26 mouse cellular contexts compared by ENCODE assay signal in genomic region chr2:118851756-118852155, GRCm38 (mm10). TPM values are rescaled to one million over a fixed set of nuclear protein-coding genes. Genes with fewer than 3 reads are reported as not detected.
DNase-seq lines count a peak whose midpoint lies in the region; ATAC-seq lines count a peak whose summit lies in the region.
"Had no signal": no experiment of that assay in that cellular context is flagged by ENCODE, and none has a peak within 500 bp of the region (broad histone marks: within the 10 kb centered on the region; RNA-seq: fewer than 3 reads in every experiment).

No protein-coding gene starts in this region.

- no peaks in the 10 kb centered on the region for H3K36me3 ChIP-seq in hindbrain, embryonic 10.5 days
- H3K36me3 ChIP-seq in hindbrain, embryonic 11.5 days (ENCODE audit: control insufficient read depth, insufficient read depth, low read length): no peaks in the 10 kb centered on the region
- H3K36me3 ChIP-seq: embryonic facial prominence, embryonic 12.5 days; embryonic facial prominence, embryonic 15.5 days; heart, embryonic 12.5 days; heart, embryonic 15.5 days; hindbrain, embryonic 12.5 days; hindbrain, embryonic 15.5 days had no signal

- peaks cover 4% of the 10 kb centered on the region; the same call in 1 of the 2 replicates for H3K4me1 ChIP-seq in hindbrain, embryonic 10.5 days (replicated peaks)
- H3K4me1 ChIP-seq in hindbrain, embryonic 11.5 days (replicated peaks; ENCODE audit: control insufficient read depth, insufficient read depth, low read length): no peaks in the 10 kb centered on the region
- H3K4me1 ChIP-seq: embryonic facial prominence, embryonic 12.5 days; embryonic facial prominence, embryonic 15.5 days; heart, embryonic 12.5 days; heart, embryonic 15.5 days; hindbrain, embryonic 12.5 days; hindbrain, embryonic 15.5 days had no signal

- peak; percentile 12 for DNase-seq in hindbrain, embryonic 10.5 days (ENCODE audit: low spot score)
- DNase-seq in hindbrain, embryonic 11.5 days (ENCODE audit: low spot score): no peak
- DNase-seq in embryo, embryonic 11 days: peak; percentile 51
- DNase-seq in mesoderm, embryonic 11.5 days (ENCODE audit: low read depth, low spot score): peak; percentile 37
- no peak for DNase-seq in gastrocnemius, adult 18-20 months (ENCODE audit: low spot score)
- no peak for DNase-seq in ovary, postnatal 10 days (ENCODE audit: low spot score)
- no peak for DNase-seq in urinary bladder, postnatal 36 days (ENCODE audit: low spot score in 2 of 2)
- DNase-seq: adrenal gland, adult 8-10 months; adrenal gland, postnatal 25 days; cerebellum, adult 11-12 months; cerebellum, adult 8-10 months; cerebellum, postnatal 10 days; cerebellum, postnatal 36 days; forebrain, postnatal 0 days; gastrocnemius, postnatal 25 days; heart, adult 18-20 months; heart, postnatal 10 days; heart, postnatal 36 days had no signal

- no peak overlapping the region for H3K9ac ChIP-seq in hindbrain, embryonic 11.5 days (ENCODE audit: low read depth, low read length)
- H3K9ac ChIP-seq: embryonic facial prominence, embryonic 12.5 days; embryonic facial prominence, embryonic 15.5 days; forebrain, postnatal 0 days; heart, embryonic 12.5 days; heart, embryonic 15.5 days; hindbrain, embryonic 12.5 days; hindbrain, embryonic 15.5 days had no signal

- H3K4me3 ChIP-seq in hindbrain, embryonic 10.5 days: no peak overlapping the region
- H3K4me3 ChIP-seq in hindbrain, embryonic 11.5 days (ENCODE audit: low read depth, low read length): no peak overlapping the region
- H3K4me3 ChIP-seq: embryonic facial prominence, embryonic 12.5 days; embryonic facial prominence, embryonic 15.5 days; heart, embryonic 12.5 days; heart, embryonic 15.5 days; hindbrain, embryonic 12.5 days; hindbrain, embryonic 15.5 days had no signal

- H3K9me3 ChIP-seq in hindbrain, embryonic 10.5 days: no peaks in the 10 kb centered on the region
- no peaks in the 10 kb centered on the region for H3K9me3 ChIP-seq in hindbrain, embryonic 11.5 days (ENCODE audit: control insufficient read depth, low read length)
- H3K9me3 ChIP-seq: embryonic facial prominence, embryonic 12.5 days; embryonic facial prominence, embryonic 15.5 days; heart, embryonic 12.5 days; heart, embryonic 15.5 days; hindbrain, embryonic 12.5 days; hindbrain, embryonic 15.5 days had no signal

- H3K27ac ChIP-seq in hindbrain, embryonic 10.5 days: no peak overlapping the region
- no peak overlapping the region for H3K27ac ChIP-seq in hindbrain, embryonic 11.5 days (ENCODE audit: low read depth, low read length)
- H3K27ac ChIP-seq: embryonic facial prominence, embryonic 12.5 days; embryonic facial prominence, embryonic 15.5 days; heart, embryonic 15.5 days; hindbrain, embryonic 12.5 days; hindbrain, embryonic 15.5 days had no signal

- H3K27me3 ChIP-seq in hindbrain, embryonic 10.5 days (ENCODE audit: insufficient read depth, poor library complexity, severe bottlenecking): no peaks in the 10 kb centered on the region
- no peaks in the 10 kb centered on the region for H3K27me3 ChIP-seq in hindbrain, embryonic 11.5 days (ENCODE audit: control insufficient read depth, insufficient read depth, low read length)
- H3K27me3 ChIP-seq: embryonic facial prominence, embryonic 12.5 days; embryonic facial prominence, embryonic 15.5 days; heart, embryonic 12.5 days; heart, embryonic 15.5 days; hindbrain, embryonic 12.5 days; hindbrain, embryonic 15.5 days had no signal

- ATAC-seq in hindbrain, embryonic 11.5 days (ENCODE audit: low FRiP score): no peak
- ATAC-seq: activated CD4-positive, CD25-positive, alpha-beta regulatory T cell, adult 4 months; forebrain, embryonic 14.5 days; forebrain, postnatal 0 days had no signal

- no peak overlapping the region for H3K4me2 ChIP-seq in hindbrain, embryonic 11.5 days (replicated peaks; ENCODE audit: low read depth, low read length)
- H3K4me2 ChIP-seq: embryonic facial prominence, embryonic 12.5 days; embryonic facial prominence, embryonic 15.5 days; heart, embryonic 12.5 days; heart, embryonic 15.5 days; hindbrain, embryonic 12.5 days; hindbrain, embryonic 15.5 days had no signal

- 26% methylated on average over 3 of the region's 3 CpGs for WGBS in hindbrain, embryonic 10.5 days
- WGBS in hindbrain, embryonic 11.5 days: 19% methylated on average over 3 of the region's 3 CpGs

RNA-seq across cellular contexts. Expression of gene Ivd, which starts 10.0 kb away (rescaled TPM):
- polyA plus RNA-seq in hindbrain, embryonic 10.5 days (2016; fragmentation: Nextera tagmentation; extraction: Ambion mirVana): 59.4 and 65.9 TPM in 2 replicates
- polyA plus RNA-seq in hindbrain, embryonic 11.5 days (2014; fragmentation: Nextera tagmentation; extraction: Ambion mirVana): 42.1 and 45.0 TPM in 2 replicates
- 100 to 1,000 TPM; 122 to 164 TPM for total RNA-seq in gastrocnemius, adult 18-20 months (2021)

RNA-seq across cellular contexts. Expression of gene Knstrn, which starts 38.0 kb away (rescaled TPM):
- polyA plus RNA-seq in hindbrain, embryonic 10.5 days (2016; fragmentation: Nextera tagmentation; extraction: Ambion mirVana): 148 and 160 TPM in 2 replicates
- 156 and 163 TPM in 2 replicates for polyA plus RNA-seq in hindbrain, embryonic 11.5 days (2014; fragmentation: Nextera tagmentation; extraction: Ambion mirVana)
- under 1 TPM; 0.07 to 0.55 TPM for total RNA-seq in gastrocnemius, adult 18-20 months (2021)

RNA-seq across cellular contexts. Expression of gene Bahd1, which starts 48.4 kb away (rescaled TPM):
- polyA plus RNA-seq in hindbrain, embryonic 10.5 days (2016; fragmentation: Nextera tagmentation; extraction: Ambion mirVana): 4.4 TPM in 2 replicates
- polyA plus RNA-seq in hindbrain, embryonic 11.5 days (2014; fragmentation: Nextera tagmentation; extraction: Ambion mirVana): 2.1 TPM in 2 replicates
- total RNA-seq in gastrocnemius, adult 18-20 months (2021): 1 to 10 TPM; 4.5 to 6.0 TPM

Comparison
In these comparisons a context has a peak if more than half of its experiments do, and no peak if none do; other contexts are left out.
1. DNase-seq: peak in hindbrain, embryonic 10.5 days (single experiment), embryo, embryonic 11 days (single experiment) and mesoderm, embryonic 11.5 days (single experiment); none in hindbrain, embryonic 11.5 days (single experiment), gastrocnemius, adult 18-20 months (single experiment), ovary, postnatal 10 days (single experiment) and urinary bladder, postnatal 36 days (0 of 2).